Mouse (Mus musculus): ENCODE data around the gene Appbp2. TPM values are rescaled to one million over a fixed set of nuclear protein-coding genes. Genes with fewer than 3 reads are reported as not detected.

Gene Appbp2
- polyA plus RNA-seq (2012; rRNA removed): 43.0 and 43.4 TPM in 2 replicates

DNA sequence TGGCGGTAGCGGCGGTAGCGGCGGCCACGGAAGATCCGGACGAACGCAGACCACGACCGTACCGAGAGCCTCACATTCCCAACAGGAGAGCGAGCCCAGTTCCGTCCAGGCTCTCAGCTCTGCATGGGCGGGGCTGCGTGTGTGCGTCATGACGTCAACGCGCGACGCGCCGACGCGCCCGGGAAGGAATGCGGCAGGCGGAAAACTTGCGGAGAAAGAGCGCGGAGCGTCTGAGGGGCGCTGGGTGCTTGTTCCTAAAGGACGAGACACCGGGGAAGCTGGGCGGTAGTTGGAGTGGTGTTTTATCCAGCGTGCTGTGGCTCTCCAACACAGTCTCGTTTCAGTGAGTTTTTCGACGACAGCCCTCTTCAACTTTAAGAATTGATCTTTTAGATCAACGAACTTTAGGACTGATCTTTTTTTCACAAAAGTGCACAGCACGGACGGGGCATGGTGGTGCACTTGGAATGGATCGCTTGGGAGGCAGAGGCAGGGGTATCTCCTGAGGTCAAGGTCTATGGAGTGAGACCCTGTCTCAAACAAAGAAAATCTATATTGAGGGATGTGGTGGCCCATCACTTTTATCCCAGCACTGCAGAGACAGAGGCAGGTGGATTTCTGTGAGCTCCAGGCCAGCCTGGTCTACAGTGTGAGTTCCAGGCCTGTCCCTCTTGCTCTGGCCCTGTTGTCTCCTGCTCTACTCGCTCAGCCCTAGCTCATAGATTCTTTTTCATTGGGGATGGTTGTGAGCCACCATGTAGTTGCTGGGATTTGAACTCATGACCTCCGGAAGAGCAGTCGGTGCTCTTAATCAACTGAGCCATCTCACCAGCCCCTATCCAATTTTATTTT, at the start of gene Appbp2:
Gene Appbp2 (minus strand): TSS at position 141 of the 852 bp plus-strand sequence.
- peak within 1 kb of the TSS; percentile 86 for H3K27ac ChIP-seq (ENCODE audit: insufficient read depth, low read length)

DNA sequence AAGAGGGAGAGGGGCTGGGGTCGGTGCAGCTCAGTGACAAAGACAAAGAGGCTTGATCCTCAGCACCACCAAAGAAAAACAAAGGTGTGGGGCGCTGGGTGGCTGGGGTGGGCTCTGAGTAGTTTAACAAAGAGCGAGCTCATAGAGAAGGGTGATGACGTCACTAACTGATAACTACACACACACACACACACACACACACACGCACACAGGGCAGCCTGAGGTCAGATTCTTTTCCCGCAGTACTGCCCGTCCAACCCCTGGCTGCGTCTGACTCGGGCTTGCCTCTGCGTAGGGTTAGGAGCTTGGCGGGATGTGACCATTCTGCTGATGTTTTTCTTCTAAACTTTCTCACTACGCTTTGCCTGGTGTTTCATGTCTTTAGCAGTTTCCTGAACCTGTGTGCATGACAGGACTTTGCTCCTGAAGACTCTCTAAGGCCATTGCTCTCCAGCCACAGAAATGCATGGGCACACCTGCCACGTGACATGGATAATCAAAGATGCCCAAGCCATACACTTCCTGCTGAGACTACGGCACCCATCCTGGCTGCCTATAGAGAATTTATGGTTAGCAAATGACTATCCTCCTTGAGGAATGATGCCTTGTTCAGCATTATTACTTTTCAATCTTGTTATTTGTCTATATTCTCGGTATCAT, 46.4 kb upstream of the Appbp2 start:
- H3K27ac ChIP-seq (ENCODE audit: insufficient read depth, low read length): no peak overlapping the region
- 78% methylated on average over 15 of the region's 15 CpGs for WGBS
- TF ChIP-seq CTCF (IDR thresholded peaks at IDR 0.05; ENCODE audit: borderline replicate concordance, insufficient read depth, low read depth, low read length): no peak
- TF ChIP-seq POLR2A (IDR thresholded peaks at IDR 0.05; ENCODE audit: borderline replicate concordance, insufficient read depth, low read length): no peak

More for the DNA sequence above, at the start of gene Appbp2:
- peak; percentile 96 for TF ChIP-seq POLR2A (IDR thresholded peaks at IDR 0.05; ENCODE audit: borderline replicate concordance, insufficient read depth, low read length)
- no peak for TF ChIP-seq CTCF (IDR thresholded peaks at IDR 0.05; ENCODE audit: borderline replicate concordance, insufficient read depth, low read depth, low read length)
- no peaks in the 10 kb centered on the region for H3K27me3 ChIP-seq (ENCODE audit: control insufficient read depth, insufficient read depth, low read length)
- peak; percentile 91 to 93 for DNase-seq
- H3K4me1 ChIP-seq (ENCODE audit: control insufficient read depth, insufficient read depth, low read length): no peaks in the 10 kb centered on the region
- WGBS: 5% methylated on average over 48 of the region's 48 CpGs
- peak within 1 kb of the TSS; percentile 74 for H3K4me3 ChIP-seq (replicated peaks; ENCODE audit: insufficient read depth, low read depth, low read length)

DNA sequence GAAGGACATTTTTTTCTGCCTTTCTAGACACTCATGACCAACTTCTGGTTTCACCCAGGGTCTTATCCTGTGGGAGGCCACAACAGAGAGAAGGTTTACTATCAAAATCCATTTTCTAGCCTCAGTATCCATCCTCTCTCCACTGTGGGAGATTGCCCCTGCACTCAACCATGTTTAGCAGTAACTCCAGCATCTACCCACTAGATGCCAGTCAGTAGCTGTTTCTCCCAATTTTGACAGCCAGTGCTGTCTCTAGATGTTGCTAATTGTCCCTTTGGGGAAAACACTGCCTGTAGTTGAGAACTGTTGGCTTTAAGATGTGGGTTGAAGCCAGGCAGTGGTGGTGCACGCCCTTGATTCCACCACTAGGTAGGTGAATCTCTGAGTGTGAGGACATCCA, 43.2 kb upstream of the Appbp2 start:
- TF ChIP-seq CTCF (IDR thresholded peaks at IDR 0.05; ENCODE audit: borderline replicate concordance, insufficient read depth, low read depth, low read length) (no peak), POLR2A (IDR thresholded peaks at IDR 0.05; ENCODE audit: borderline replicate concordance, insufficient read depth, low read length) (no peak)
- no peak for DNase-seq
- 82% methylated on average over 1 of the region's 1 CpGs for WGBS

More for the DNA sequence above, 46.4 kb upstream of the Appbp2 start:
- no peaks in the 10 kb centered on the region for H3K27me3 ChIP-seq (ENCODE audit: control insufficient read depth, insufficient read depth, low read length)
- no peaks in the 10 kb centered on the region for H3K4me1 ChIP-seq (ENCODE audit: control insufficient read depth, insufficient read depth, low read length)
- DNase-seq: no peak
- H3K4me3 ChIP-seq (replicated peaks; ENCODE audit: insufficient read depth, low read depth, low read length): no peak overlapping the region

DNA sequence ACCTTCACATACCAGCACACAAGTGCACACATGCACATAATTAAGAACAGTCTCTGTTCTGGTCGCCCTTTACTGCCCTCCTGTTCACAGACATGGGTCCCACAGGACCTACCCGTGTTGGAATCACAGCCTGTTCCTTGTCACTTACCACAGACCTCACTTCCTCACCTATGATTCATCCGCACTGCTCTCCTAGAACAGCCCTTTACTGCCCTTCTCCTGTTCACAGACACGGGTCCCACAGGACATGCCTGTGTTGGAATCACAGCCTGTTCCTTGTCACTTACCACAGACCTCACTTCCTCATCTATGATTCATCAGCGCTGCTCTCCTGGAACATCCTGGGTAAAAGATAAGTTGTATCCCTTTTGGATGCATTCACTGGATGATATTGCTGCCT, 42.7 kb upstream of the Appbp2 start:
- no peak for DNase-seq
- H3K4me1 ChIP-seq (ENCODE audit: control insufficient read depth, insufficient read depth, low read length): no peaks in the 10 kb centered on the region
- H3K4me3 ChIP-seq (replicated peaks; ENCODE audit: insufficient read depth, low read depth, low read length): no peak overlapping the region
- TF ChIP-seq POLR2A (IDR thresholded peaks at IDR 0.05; ENCODE audit: borderline replicate concordance, insufficient read depth, low read length) (no peak), CTCF (IDR thresholded peaks at IDR 0.05; ENCODE audit: borderline replicate concordance, insufficient read depth, low read depth, low read length) (no peak)
- no peaks in the 10 kb centered on the region for H3K27me3 ChIP-seq (ENCODE audit: control insufficient read depth, insufficient read depth, low read length)
- 74% methylated on average over 5 of the region's 5 CpGs for WGBS
- no peak overlapping the region for H3K27ac ChIP-seq (ENCODE audit: insufficient read depth, low read length)

More for the DNA sequence above, 43.2 kb upstream of the Appbp2 start:
- no peak overlapping the region for H3K27ac ChIP-seq (ENCODE audit: insufficient read depth, low read length)
- no peaks in the 10 kb centered on the region for H3K4me1 ChIP-seq (ENCODE audit: control insufficient read depth, insufficient read depth, low read length)
- no peaks in the 10 kb centered on the region for H3K27me3 ChIP-seq (ENCODE audit: control insufficient read depth, insufficient read depth, low read length)
- H3K4me3 ChIP-seq (replicated peaks; ENCODE audit: insufficient read depth, low read depth, low read length): no peak overlapping the region

DNA sequence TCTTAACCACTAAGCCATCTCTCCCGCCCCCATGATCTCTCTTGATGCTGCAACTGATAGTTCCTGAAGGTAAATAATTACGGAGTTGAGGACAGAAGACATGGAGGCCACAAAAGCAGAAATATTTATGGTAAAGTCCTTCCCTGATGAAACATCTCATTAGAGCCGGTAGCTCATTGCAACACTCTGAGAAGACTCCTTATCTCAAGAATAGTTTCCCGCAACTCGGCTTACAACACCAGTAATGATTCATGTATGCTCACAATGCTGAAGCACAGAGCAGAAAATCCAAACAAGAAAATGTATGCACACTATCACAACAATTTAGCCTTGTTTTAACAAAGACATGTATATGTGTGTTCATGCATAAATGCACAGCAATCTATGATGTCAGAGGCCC, 40.2 kb upstream of the Appbp2 start:
- H3K4me3 ChIP-seq (replicated peaks; ENCODE audit: insufficient read depth, low read depth, low read length): no peak overlapping the region
- H3K4me1 ChIP-seq (ENCODE audit: control insufficient read depth, insufficient read depth, low read length): no peaks in the 10 kb centered on the region
- H3K27me3 ChIP-seq (ENCODE audit: control insufficient read depth, insufficient read depth, low read length): no peaks in the 10 kb centered on the region
- no peak overlapping the region for H3K27ac ChIP-seq (ENCODE audit: insufficient read depth, low read length)
- TF ChIP-seq CTCF (IDR thresholded peaks at IDR 0.05; ENCODE audit: borderline replicate concordance, insufficient read depth, low read depth, low read length) (no peak), POLR2A (IDR thresholded peaks at IDR 0.05; ENCODE audit: borderline replicate concordance, insufficient read depth, low read length) (no peak)
- 92% methylated on average over 5 of the region's 5 CpGs for WGBS
- DNase-seq: no peak

DNA sequence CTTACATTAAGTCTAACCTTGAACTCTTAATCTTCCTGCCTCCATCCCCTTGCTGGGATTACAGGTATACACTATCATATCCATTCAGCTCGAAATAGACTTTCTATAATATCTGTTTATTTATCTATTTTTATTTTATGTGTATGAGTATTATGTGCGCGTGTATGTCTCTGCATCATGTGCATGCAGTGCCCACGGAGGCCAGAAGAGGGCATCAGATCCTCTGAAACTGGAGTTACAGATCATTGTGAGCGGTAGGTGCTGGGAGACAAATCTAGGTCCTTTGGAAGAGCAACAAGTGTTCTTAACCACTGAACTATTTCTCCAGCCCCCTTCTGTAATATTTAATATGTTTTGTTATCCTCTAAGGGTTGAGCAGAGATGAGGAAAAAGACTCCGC, 38.4 kb upstream of the Appbp2 start:
- TF ChIP-seq POLR2A (IDR thresholded peaks at IDR 0.05; ENCODE audit: borderline replicate concordance, insufficient read depth, low read length) (no peak), CTCF (IDR thresholded peaks at IDR 0.05; ENCODE audit: borderline replicate concordance, insufficient read depth, low read depth, low read length) (no peak)
- no peak for DNase-seq
- Histone ChIP-seq H3K4me3 (replicated peaks; ENCODE audit: insufficient read depth, low read depth, low read length) (no peak overlapping the region), H3K27ac (ENCODE audit: insufficient read depth, low read length) (no peak overlapping the region), H3K4me1 (ENCODE audit: control insufficient read depth, insufficient read depth, low read length) (no peaks in the 10 kb centered on the region), H3K27me3 (ENCODE audit: control insufficient read depth, insufficient read depth, low read length) (no peaks in the 10 kb centered on the region)
- WGBS: 73% methylated on average over 6 of the region's 6 CpGs

DNA sequence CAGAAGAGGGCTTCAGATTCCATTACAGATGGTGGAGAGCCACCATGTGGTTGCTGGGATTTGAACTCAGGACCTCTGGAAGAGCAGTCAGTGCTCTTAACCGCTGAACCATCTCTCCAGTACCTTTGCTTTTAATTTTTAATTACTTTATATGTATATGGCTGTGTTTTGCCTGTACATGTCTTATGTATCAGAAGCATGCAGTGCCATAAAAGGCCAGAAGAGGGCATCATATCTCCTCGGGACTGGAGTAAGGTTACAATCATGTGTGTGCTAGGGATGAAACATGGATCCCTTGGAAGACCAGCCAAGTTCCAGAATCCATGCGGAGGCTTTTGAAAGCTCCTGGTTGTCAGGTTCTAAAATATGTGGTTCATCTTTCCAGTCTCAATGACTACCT, 35.7 kb upstream of the Appbp2 start:
- TF ChIP-seq CTCF (IDR thresholded peaks at IDR 0.05; ENCODE audit: borderline replicate concordance, insufficient read depth, low read depth, low read length) (peak; percentile 21; the same call in 1 of the 2 replicates), POLR2A (IDR thresholded peaks at IDR 0.05; ENCODE audit: borderline replicate concordance, insufficient read depth, low read length) (no peak)
- peak; percentile 17 to 29 for DNase-seq
- 51% methylated on average over 3 of the region's 3 CpGs for WGBS

More for the DNA sequence above, 35.7 kb upstream of the Appbp2 start:
- Histone ChIP-seq H3K27ac (ENCODE audit: insufficient read depth, low read length) (no peak overlapping the region), H3K4me1 (ENCODE audit: control insufficient read depth, insufficient read depth, low read length) (no peaks in the 10 kb centered on the region), H3K27me3 (ENCODE audit: control insufficient read depth, insufficient read depth, low read length) (no peaks in the 10 kb centered on the region), H3K4me3 (replicated peaks; ENCODE audit: insufficient read depth, low read depth, low read length) (no peak overlapping the region)
